Comparison of ENCODE assay signal across 11 mouse cellular contexts in genomic region chr7:120552479-120553180, GRCm38 (mm10).
DNase-seq lines count a peak whose midpoint lies in the region; ATAC-seq and TF ChIP-seq lines count a peak whose summit lies in the region.
"Had no signal": no experiment of that assay in that cellular context is flagged by ENCODE, and none has a peak within 500 bp of the region (broad histone marks: within the 10 kb centered on the region; RNA-seq: fewer than 3 reads in every experiment).

No protein-coding gene starts in this region.

- H3K9ac ChIP-seq in hindbrain, embryonic 11.5 days (ENCODE audit: low read depth, low read length), result no peak overlapping the region
- 0 out of 2 replicates have a peak overlapping the region, but pooled peaks have one; percentile 34 for H3K9ac ChIP-seq in midbrain, embryonic 13.5 days (replicated peaks)

- ATAC-seq in hindbrain, embryonic 11.5 days (ENCODE audit: low FRiP score), result peak; percentile 65; the same call in 1 of the 2 replicates
- ATAC-seq in midbrain, embryonic 13.5 days, result peak; percentile 89

- peak overlapping the region; percentile 16; the same call in 1 of the 2 replicates for H3K4me2 ChIP-seq in hindbrain, embryonic 11.5 days (replicated peaks; ENCODE audit: low read depth, low read length)
- H3K4me2 ChIP-seq in midbrain, embryonic 13.5 days (replicated peaks), result peak overlapping the region; percentile 51

- TF ChIP-seq CTCF in lung, adult 2 months (IDR thresholded peaks at IDR 0.05; ENCODE audit: insufficient read depth, low read length), result no peak

- peak overlapping the region; percentile 37; the same call in 1 of the 2 replicates for H3K4me3 ChIP-seq in embryonic facial prominence, embryonic 10.5 days
- H3K4me3 ChIP-seq in hindbrain, embryonic 11.5 days (ENCODE audit: low read depth, low read length), result no peak overlapping the region
- peak overlapping the region; percentile 28 for H3K4me3 ChIP-seq in midbrain, embryonic 13.5 days (replicated peaks)
- H3K4me3 ChIP-seq in lung, adult 2 months (replicated peaks; ENCODE audit: extremely low read depth, low read depth, low read length), result no peak overlapping the region
- H3K4me3 ChIP-seq: heart, adult 2 months had no signal

- no peak overlapping the region for H3K27ac ChIP-seq in embryonic facial prominence, embryonic 10.5 days (replicated peaks)
- H3K27ac ChIP-seq in hindbrain, embryonic 11.5 days (ENCODE audit: low read depth, low read length), result no peak overlapping the region
- H3K27ac ChIP-seq in midbrain, embryonic 13.5 days, result no peak overlapping the region
- H3K27ac ChIP-seq: heart, adult 2 months had no signal

- 43% methylated on average over 12 of the region's 12 CpGs for WGBS in embryonic facial prominence, embryonic 10.5 days
- WGBS in hindbrain, embryonic 11.5 days, result 47% methylated on average over 12 of the region's 12 CpGs
- 39% methylated on average over 12 of the region's 12 CpGs for WGBS in midbrain, embryonic 13.5 days
- WGBS in lung, adult 2 months, result 37% methylated on average over 12 of the region's 12 CpGs

- TF ChIP-seq POLR2A in lung, adult 2 months (IDR thresholded peaks at IDR 0.05; ENCODE audit: borderline replicate concordance, extremely low read depth, low read depth, low read length), result no peak

- H3K9me3 ChIP-seq in embryonic facial prominence, embryonic 10.5 days, result no peaks in the 10 kb centered on the region
- no peaks in the 10 kb centered on the region for H3K9me3 ChIP-seq in hindbrain, embryonic 11.5 days (ENCODE audit: control insufficient read depth, low read length)
- no peaks in the 10 kb centered on the region for H3K9me3 ChIP-seq in midbrain, embryonic 13.5 days

- H3K36me3 ChIP-seq in embryonic facial prominence, embryonic 10.5 days (replicated peaks), result no peaks in the 10 kb centered on the region
- no peaks in the 10 kb centered on the region for H3K36me3 ChIP-seq in hindbrain, embryonic 11.5 days (ENCODE audit: control insufficient read depth, insufficient read depth, low read length)
- no peaks in the 10 kb centered on the region for H3K36me3 ChIP-seq in midbrain, embryonic 13.5 days

- peaks cover 5% of the 10 kb centered on the region; the same call in 1 of the 2 replicates for H3K4me1 ChIP-seq in embryonic facial prominence, embryonic 10.5 days
- H3K4me1 ChIP-seq in hindbrain, embryonic 11.5 days (replicated peaks; ENCODE audit: control insufficient read depth, insufficient read depth, low read length), result no peaks in the 10 kb centered on the region
- peaks cover 6% of the 10 kb centered on the region; the same call in 1 of the 2 replicates for H3K4me1 ChIP-seq in midbrain, embryonic 13.5 days (replicated peaks)
- H3K4me1 ChIP-seq in lung, adult 2 months (ENCODE audit: control insufficient read depth, insufficient read depth, low read length), result no peaks in the 10 kb centered on the region

- DNase-seq in embryo, embryonic 10 days (ENCODE audit: low spot score), result peak; percentile 49
- no peak for DNase-seq in embryo, embryonic 9.5 days (ENCODE audit: extremely low spot score)
- peak; percentile 11 for DNase-seq in embryonic facial prominence, embryonic 10.5 days (ENCODE audit: low spot score)
- peak; percentile 26 for DNase-seq in hindbrain, embryonic 11.5 days (ENCODE audit: low spot score)
- DNase-seq in B cell, adult 2 months, result no peak
- no peak for DNase-seq in lung, adult 2 months
- DNase-seq in urinary bladder, adult 18-20 months (ENCODE audit: low spot score in 2 of 2), result no peak
- DNase-seq: cerebellum, postnatal 36 days; heart, adult 2 months; lung, postnatal 36 days had no signal

- H3K27me3 ChIP-seq in embryonic facial prominence, embryonic 10.5 days (replicated peaks; ENCODE audit: low read depth, poor library complexity, severe bottlenecking), result no peaks in the 10 kb centered on the region
- H3K27me3 ChIP-seq in hindbrain, embryonic 11.5 days (ENCODE audit: control insufficient read depth, insufficient read depth, low read length), result no peaks in the 10 kb centered on the region
- H3K27me3 ChIP-seq in midbrain, embryonic 13.5 days, result no peaks in the 10 kb centered on the region

Comparison
In these comparisons a context has a peak if more than half of its experiments do, and no peak if none do; other contexts are left out.
1. DNase-seq: peak in embryo, embryonic 10 days (single experiment), embryonic facial prominence, embryonic 10.5 days (single experiment) and hindbrain, embryonic 11.5 days (single experiment); none in embryo, embryonic 9.5 days (single experiment), B cell, adult 2 months (0 of 2), lung, adult 2 months (single experiment) and urinary bladder, adult 18-20 months (0 of 2).
2. H3K4me3 ChIP-seq: peak in embryonic facial prominence, embryonic 10.5 days (single experiment) and midbrain, embryonic 13.5 days (single experiment); none in hindbrain, embryonic 11.5 days (single experiment) and lung, adult 2 months (single experiment).